Mouse (Mus musculus) WW6 (cell line): ENCODE data around the gene Tjp2.

Experiments used
- DNase-seq: peaks from one replicate; pipeline ENCODE4 v3.0.0-alpha.2; 2013; ENCODE audit warnings: low read depth, low spot score

The Tjp2 gene

DNA sequence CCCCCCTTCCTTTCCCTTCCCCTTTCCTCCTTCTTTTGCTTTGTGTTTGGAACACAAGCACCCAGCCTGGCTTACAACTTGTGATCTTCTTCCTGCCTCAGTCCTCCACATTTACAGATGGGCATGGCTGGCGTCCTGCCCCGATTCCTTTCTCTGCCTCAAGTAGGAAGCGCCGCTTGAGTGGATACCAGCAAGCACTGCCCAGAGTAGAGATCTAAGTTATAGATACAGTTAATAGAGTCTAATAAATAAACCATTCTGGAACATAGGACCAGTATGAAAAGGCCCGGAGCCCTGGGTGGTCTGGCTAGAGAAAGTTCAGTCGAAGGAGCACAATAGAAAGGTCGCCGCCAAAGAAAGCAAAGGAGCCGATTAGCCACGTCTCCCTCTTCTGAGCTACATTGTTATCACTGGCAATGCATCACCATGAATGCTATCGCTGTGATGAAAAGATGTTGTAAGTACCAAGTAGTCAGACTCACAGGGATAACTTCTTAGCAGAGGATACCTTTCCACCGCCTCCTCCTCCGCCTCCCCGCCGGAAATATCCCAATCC is 41.1 kb downstream of the Tjp2 start:
- no peak for DNase-seq

DNA sequence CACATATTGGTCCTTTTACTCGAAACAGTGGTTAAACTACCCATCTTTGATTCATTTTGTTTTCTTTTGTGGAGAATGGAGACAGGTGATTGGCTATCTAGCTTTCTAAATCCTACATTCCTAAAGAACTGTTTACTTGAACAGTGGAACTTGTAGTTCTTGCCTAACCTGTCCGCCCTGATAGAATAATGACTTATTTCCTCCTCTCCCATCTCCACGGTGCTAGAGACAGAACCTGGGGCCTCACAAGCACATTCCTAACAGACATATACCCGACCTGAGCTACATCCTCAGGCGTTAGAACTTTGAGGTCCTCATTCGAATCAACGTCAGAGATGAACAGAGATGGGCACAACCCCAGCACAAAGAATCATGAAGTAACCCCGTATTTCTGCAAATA is 44.4 kb downstream of the Tjp2 start:
- no peak for DNase-seq

DNA sequence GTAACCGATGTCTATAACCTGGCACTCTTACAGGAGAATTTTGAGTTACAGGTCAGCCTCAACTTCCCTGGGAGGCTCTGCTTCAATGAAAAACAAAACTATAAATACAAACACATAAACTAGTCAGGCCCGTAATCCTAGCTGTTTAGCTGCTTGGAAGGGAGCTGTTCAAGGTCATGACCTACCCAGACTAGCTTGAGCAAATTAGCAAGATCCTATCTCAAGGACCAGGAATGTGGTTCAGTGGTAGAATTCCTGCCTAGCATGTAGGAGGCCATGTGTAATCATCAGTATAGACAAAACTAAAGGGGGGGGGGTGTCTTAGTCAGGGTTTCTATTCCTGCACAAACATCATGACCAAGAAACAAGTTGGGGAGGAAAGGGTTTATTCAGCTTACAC is 46.7 kb downstream of the Tjp2 start:
- no peak for DNase-seq

DNA sequence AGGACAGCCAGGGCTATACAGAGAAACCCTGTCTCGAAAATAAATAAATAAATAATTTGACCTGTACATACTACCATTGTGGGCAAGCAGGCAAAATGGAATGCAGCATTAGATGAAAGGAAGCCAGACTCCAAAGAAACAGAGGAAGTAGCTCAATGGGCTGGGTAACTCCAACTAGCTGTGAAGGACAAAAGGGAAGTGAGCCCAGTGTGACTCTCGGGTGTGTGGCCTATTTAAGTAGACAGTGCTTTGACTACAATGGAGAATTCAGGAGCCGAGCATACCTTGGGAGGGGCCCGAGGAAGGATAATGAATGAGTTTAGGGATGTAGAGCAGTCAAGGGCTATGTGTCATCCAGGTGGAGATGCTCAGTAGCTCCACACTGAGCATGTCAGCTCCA is 48.1 kb downstream of the Tjp2 start:
- DNase-seq, result no peak

DNA sequence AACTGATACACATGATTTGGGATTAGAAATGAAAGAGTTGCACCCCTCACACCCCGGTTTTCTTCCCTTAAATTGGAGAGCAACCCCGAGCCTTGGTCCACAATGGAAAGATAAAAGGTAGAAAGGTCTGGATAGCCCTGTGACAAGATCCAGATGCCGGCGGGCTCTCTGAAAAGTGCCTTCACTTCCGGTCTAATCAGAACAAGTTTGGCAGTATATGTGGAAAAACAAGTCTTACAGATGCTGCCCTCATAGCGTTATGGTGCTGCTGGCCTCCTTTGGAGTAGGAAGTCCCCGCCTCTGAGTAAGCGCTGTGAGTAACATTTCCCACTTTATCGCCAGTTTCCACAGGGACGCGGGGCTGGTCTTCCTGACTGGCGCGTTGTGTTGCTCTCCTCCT is 49.9 kb downstream of the Tjp2 start:
- no peak for DNase-seq

DNA sequence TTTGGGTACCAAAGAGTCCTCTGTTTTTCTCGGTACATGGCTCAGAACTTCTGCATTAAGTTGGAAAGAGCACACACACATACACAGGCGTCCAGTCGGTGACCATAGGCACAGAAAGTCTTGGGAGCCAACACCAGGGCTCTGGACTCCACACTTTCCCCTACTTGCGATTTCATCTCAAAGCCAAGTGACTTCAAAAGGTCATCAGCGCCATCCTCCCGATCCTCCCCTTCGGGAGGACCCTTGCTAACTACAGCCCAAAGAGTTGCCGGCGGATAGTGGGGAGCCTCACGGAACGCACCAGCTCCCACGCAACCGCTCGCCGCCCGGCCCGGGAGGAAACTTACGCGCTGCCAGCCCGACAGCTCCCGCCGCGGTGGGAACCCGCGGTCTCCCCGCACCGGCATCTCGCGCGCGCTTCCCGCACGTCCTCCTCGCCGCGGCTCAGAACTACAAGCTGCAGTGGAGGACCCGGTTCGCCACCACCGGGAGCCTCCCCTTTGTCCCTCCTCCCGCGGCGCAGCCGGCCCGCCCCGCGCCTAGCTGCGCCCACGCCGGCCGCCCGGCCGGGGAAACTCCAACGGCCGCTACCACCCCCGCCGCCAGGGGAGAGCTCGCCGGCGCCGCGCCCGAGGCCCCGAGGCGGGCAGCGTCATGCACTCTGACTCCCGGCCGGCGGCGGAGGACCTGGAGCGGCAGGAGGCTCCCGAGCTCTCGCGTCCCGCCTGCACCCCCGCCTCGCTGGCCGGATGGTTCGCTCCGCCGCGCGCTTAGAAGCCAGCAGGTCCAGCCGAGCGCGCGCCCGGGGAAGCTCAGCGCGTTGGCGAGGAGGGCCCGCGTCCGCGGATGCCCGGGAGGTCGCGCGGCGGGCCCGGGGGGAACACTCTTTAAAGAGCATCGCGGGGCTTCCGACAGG is 51.0 kb downstream of the Tjp2 start:
- DNase-seq, result peak; percentile 33

DNA sequence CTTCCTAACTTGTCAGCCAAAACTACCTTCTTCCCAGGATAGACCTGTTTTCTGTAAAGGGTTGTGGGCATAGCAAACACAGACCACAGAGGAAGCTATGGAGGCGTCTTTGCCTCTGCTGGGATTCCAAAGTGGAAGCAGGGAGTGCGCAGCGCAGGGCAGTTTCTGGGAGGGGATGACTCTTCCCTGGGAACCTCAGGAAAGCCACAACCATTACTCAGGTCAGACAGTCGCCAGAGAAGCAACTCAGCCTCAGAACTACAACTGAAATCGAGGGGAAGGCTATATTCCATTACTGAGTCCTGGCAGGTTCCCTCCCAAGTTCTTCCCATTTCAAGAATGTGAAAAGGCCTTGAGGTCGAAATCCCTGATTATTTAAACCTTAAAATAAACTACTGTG is 51.8 kb downstream of the Tjp2 start:
- no peak for DNase-seq

DNA sequence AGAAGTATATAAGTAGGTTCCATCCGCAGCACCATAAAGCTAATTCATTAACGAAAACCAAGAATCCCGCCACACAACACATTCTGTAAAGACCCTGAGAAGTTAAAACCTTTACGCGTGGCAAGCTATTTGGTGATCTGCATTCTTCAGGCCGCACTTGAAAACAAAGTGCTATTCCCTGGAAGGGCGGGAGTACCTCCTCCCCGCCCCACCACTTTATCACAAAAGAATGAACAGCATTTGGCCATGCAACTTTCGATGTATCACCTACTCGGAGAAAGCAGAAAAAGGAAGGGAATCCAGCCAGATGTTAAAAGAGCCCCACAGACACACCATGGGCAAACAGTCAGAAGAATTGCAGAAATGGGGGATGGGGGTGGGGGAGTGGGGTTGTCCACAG is 56.3 kb downstream of the Tjp2 start:
- DNase-seq, result no peak

DNA sequence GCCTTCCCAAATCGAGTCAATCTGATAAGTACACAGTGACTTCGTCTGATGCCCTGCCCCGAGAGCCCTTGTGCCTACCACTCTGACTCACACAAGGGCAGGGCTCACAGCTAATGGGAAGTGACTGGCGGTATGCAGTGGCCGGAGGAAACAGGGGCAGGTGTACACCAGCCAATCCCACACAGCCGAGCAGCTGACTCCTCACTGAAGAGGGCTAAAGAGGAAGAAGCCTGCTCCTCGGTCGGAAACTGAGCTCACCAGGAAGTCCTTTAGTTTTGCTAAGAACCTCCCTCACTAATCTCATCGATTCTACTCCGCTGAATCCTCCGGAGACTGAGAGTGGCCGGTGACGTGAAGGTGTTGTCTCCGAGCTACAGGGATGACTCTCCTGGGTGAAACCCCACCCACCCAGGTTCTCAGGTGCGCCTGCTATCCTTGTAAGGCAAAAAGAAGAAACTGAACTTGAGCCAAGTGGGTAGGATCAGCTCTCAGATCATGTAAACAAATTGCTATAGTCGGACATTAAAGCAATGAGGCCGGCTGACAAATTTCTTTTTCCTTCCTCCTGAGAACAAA is 58.2 kb downstream of the Tjp2 start:
- DNase-seq, result no peak

DNA sequence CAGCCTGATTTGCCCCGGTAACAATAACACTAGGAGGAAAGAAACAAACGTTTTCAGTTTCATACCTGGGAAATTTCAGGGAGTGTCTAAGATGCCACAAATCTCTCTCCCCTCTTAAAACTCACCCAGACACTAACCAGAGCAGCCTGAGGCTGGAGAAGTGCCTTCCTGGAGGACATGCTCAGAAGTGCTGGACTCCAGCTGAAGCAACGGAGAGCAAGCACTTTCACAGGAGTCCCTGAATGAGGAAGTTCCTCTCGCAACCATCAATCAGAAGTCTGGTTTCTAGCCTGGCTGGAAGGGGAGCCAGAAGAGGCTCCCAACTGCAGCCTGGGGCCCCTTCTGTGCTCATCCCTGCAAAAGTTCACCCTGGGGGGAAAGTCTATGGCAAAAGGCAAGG is 60.9 kb downstream of the Tjp2 start:
- DNase-seq, result no peak

DNA sequence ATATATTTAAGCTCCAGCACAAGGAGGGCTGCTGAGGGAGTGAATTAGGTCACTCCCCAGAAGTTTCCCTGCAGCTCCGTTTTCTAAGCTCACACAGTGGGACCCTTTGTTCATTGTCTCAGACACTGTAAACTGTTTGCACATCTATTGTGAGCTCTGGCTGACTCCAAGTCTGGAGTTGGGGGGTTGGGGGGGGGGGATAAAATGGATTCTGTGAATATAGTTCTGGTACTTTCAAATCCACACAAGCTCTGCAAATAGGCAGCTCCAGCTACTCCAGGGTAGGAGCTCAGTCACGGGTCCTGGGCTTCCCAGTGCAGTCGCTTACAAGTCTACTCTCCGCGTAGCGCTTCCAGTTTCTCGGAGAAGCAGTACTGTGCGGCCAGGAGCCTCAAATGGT is 64.4 kb downstream of the Tjp2 start:
- DNase-seq, result no peak

DNA sequence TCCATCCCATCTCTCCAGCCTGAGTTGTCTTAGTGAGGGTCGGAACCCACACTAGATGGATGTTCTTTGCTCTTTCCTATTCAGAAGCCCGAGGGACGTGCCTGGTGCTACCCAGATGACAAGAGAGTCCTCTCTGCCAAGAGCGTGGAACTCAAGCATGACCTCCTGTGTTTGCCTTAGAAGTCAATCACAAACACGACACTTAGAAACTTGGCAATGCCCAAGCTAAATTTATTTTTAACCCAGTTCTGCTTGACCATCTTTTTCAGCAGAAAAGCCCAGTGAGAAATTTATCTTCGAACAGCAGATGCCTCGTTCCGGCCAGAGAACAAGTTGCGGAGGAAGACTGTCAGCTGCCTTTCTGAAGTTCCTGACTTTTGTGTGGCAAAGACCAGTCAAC is 65.1 kb downstream of the Tjp2 start:
- no peak for DNase-seq

DNA sequence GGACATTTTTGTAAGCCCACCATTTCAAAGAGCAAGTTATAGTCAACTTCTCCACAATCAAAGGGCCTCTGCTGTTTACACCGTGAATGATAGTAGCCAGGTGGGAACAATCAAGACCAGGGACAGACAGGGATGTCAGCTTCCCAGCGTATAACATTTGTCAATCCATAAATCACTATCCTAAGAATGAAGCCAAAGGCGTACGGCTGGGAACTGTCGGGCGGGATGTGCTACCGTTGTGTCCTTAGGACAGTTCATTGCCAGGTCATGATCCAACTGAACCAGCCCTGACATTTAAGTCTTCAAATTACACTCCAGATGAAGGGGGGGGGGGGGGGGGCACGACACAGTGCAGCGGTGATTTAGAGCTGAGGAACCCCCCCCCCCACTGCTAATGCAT is 65.5 kb downstream of the Tjp2 start:
- no peak for DNase-seq

DNA sequence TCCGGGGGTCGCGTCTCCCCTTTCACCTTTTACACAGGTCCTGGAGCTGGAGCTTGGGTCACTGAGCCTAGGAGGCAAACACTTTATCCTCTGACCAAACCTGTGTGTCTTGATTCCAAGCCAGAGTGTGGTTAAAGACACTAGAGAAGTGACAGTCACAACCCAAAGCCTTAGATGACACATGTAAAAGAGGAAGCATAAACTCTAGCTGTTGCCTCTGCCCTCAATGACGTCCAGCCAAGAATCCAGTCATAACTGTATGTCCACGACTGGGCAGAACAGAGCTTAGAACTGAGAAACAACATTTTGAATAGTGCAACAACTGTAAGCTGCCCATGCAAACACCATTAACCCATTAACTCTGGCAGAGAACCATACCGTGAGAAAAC is 68.8 kb downstream of the Tjp2 start:
- DNase-seq, result no peak

DNA sequence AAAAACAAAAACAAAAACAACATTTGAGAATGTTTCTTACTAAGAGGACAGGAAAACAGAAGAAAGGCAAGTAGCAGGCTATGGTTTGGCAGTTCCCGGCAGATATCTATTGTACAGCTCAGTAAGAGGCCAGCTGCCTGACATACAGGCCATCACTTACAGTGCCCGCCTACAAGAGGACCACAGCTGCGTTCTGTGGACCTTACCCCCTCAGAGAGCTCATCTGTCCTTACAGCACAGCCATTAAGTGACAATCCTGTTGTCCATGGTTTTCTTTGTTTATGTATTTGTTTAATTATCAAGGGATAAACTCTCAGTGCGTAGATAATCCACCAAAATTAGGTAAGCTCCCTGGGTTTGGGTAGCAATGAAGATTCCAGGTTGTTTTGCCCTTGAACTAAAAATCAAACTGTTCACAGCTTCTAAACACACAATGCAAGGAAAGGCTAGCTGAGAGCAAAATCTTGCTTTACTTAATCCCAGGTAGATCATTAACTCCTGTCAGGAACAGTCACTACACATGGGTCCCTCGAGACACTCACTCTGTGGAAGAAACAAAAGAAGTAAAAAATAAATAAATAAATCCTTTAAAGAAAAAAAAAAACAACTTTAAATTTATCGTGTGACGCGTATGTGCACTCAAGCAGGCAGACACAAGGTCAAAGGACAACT is 69.3 kb downstream of the Tjp2 start:
- DNase-seq, result no peak

DNA sequence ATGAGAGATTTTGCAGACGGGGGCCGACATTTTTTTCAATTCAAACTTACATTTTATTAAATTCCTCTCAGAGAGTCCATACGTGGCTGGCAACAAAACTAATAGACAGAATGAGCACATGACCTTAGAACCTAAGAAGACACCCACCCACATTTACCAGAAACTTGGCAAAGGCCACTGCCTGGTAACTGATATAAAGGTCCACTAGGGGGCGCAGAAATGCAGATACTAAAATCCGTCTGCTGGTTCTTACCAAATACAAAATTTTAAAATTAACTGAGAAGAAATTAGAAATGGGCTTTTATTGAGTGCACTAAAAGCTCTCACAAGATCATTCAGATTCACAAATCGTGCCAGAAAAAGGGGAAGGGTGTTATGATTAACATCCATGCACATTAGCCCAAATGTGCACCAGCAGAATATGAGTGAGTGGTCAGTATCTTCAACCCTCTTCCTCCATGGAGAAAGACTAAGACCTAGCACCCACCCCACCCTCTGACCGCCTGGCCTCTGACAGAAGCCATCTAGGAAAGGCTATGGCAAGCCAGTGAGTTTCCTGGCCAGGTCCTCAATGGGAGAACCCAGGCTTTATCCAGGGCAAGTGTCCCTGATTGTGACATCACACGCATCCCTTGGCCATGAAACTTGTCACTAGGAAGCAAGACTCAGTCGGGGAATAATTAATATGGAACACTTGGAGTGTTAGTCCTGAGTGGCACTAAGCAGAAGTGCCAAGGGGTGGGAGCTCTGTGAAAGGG is 71.4 kb downstream of the Tjp2 start:
- DNase-seq, result no peak

DNA sequence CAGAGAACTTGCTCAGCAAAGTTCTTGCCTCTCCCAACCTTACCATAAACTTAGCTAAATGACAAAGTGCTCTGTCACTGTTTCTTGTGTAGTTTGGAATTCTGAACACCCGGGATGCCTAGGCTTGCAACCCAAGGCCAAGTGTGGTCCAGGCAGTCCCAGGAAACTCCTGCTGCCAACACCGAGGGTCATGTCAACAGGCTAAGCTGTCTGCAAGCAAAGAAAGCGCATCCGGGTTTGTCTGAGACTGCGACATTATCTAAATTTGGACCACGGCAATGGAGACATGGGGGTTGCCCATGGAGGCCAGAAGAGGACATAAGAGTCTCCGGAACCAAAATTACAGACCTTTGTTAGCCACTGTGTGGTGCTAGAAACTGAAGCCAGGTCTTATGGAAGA is 80.8 kb downstream of the Tjp2 start:
- DNase-seq, result no peak

DNA sequence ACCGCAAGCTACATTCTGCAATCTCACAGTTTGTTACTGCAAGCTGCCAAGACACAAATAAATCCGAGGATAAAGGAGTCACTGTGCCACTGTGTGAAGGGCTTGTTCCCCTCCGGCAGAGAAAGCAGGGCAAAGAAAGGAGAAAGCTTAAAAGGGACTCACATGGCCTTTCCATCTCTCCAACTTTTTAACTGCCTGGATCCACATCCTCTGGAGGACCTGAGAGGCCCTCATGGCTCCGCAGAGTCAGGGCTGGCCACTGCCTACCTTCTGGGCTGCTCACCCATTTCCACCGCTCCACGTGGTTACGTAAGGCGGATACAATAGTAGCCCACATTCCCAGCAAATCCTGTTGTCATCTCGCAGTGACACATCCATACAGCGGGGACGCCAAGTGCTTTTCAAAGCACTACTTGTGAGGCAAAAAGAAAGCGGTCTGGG is 82.2 kb downstream of the Tjp2 start:
- no peak for DNase-seq

DNA sequence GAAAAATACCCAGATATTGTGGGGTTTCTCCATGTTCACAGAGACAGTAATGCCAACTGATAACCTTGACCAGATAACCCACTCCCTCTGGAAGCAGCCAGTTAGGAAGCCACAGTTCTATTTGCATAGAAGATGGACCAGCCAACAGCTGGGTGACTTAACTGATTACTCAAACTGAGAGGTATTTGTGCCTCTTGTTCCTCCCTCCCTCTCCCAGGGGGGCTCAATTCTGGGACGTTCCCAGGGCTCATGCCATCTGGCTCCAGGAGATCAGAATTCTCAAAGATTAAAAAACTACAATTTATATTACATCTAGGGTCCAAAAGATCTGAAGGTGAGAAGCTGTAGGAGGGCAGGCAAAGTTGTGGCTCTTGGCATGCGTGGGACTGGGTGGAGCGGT is 84.5 kb downstream of the Tjp2 start:
- DNase-seq, result no peak

DNA sequence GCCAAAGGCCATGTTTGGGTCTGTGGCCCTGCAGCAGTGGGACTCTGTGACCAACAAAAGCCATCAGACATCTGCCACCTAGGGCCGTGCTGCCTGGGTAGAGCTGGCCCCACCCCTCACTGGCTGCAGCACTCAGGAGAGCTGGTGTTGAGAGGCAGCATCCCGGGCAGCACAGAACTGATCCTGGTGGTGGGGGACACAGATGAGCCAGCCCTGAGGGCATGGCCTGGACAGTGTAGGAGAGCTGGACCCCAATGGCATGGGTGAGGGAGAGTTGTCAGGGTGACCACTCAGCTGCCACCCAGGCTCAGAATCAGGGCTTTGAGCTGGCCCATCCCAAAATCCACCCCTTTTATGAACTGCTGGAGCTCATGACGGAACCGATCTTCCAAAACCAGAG is 87.4 kb downstream of the Tjp2 start:
- no peak for DNase-seq

DNA sequence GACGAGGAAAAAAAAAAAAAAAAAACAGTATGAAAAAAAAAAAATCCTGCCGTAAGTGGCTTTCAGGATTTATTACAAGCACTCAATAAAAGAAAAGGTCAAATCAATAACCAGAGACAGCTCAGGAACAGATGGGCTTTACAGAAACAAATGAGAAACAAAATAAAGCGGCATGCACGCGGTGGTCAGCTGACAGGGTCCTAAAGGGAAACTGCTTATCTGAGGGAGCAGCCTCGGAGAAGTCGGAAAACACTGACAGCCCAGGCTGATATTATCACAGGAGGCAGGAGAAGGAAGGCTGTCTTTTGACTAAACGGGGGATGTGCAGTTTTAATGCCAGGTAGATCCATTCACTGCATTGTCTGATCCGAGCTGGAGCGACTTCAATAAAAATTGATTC is 89.8 kb downstream of the Tjp2 start:
- no peak for DNase-seq
